Mouse (Mus musculus): Measurements from ENCODE around the gene Pcsk5.

- TF ChIP-seq POLR2A (IDR thresholded peaks at IDR 0.05; ENCODE audit: borderline replicate concordance, extremely low read depth, insufficient read depth, insufficient read length, poor library complexity, severe bottlenecking): no peak
- TF ChIP-seq CTCF (IDR thresholded peaks at IDR 0.05; ENCODE audit: borderline replicate concordance, extremely low read depth, insufficient read depth, insufficient read length): no peak
These were observed 84.6 kb downstream of the Pcsk5 start for GRCm38 (mm10) chr19:17752841-17753240.

All from brain, embryonic 14.5 days (tissue).